16 mouse cellular contexts compared by ENCODE assay signal in the genomic region with DNA sequence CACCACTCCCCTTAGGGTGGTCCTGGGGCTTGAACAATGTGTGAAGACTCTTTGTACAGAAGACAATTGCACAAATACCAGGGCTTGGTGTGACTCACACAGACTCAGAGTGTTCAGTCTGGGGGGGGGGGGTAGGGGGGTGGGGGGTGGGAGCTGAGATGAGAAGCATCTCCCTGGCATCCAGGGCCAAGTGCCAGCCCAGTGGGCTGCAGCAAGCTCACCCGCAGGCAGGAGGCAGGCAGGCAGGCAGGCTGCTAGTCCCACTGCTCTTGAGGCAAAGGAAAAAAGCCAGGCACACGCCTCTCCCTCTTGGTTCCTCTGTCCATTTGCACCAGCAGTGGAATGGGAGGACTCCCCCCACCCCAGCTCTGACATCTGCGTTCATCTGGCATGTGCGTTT.
"Had no signal": no experiment of that assay in that cellular context is flagged by ENCODE, and none has a peak within 500 bp of the region (broad histone marks: within the 10 kb centered on the region; RNA-seq: fewer than 3 reads in every experiment).

No protein-coding gene starts in this region.

- H3K9me3 ChIP-seq: limb, embryonic 10.5 days; liver, embryonic 15.5 days; midbrain, embryonic 15.5 days; neural tube, embryonic 12.5 days had no signal

- H3K27me3 ChIP-seq: midbrain, embryonic 15.5 days; neural tube, embryonic 12.5 days had no signal

- H3K27ac ChIP-seq: limb, embryonic 10.5 days; liver, embryonic 15.5 days; midbrain, embryonic 15.5 days; neural tube, embryonic 12.5 days had no signal

- H3K9ac ChIP-seq: liver, embryonic 15.5 days; midbrain, embryonic 15.5 days; neural tube, embryonic 12.5 days had no signal

- H3K36me3 ChIP-seq: limb, embryonic 10.5 days; liver, embryonic 15.5 days; midbrain, embryonic 15.5 days; neural tube, embryonic 12.5 days had no signal

- H3K4me2 ChIP-seq: liver, embryonic 11.5 days; liver, embryonic 15.5 days; midbrain, embryonic 15.5 days; neural tube, embryonic 12.5 days had no signal

- ATAC-seq: intestine, postnatal 0 days; lung, postnatal 0 days; midbrain, embryonic 15.5 days had no signal

- H3K4me3 ChIP-seq: limb, embryonic 10.5 days; liver, embryonic 15.5 days; midbrain, embryonic 15.5 days; neural tube, embryonic 12.5 days had no signal

- DNase-seq: kidney, adult 8-10 months; kidney, postnatal 25 days; lung, adult 2 months; lung, postnatal 36 days; retina, postnatal 1 day; right cerebral cortex, postnatal 4 days; spleen, adult 18-20 months; thymus, adult 18-20 months; thymus, postnatal 14 days had no signal

- H3K4me1 ChIP-seq: liver, embryonic 15.5 days had no signal
